Mouse (Mus musculus) midbrain, embryonic 11.5 days (tissue): ENCODE measurements around the gene Unc45b. TPM values are rescaled to one million over a fixed set of nuclear protein-coding genes. Genes with fewer than 3 reads are reported as not detected.

ENCODE experiments used
- ATAC-seq: fragments of 200-750 bp; cut with Nextera tagmentation; 2 replicates; pipeline ENCODE4 v1.8.0; 2017; ENCODE audit warnings: moderate TSS enrichment, moderate library complexity; ENCODE audit not compliant: low FRiP score
- DNase-seq: peaks from one replicate; pipeline ENCODE4 v3.0.0; 2015; ENCODE audit warnings: low spot score; ENCODE audit errors: missing footprints
- H3K27ac ChIP-seq: fragments of 300-500 bp; sonication (generic); 2 replicates; pipeline ENCODE4 v1.5.1; 2014; ENCODE audit warnings: low read depth, low read length
- H3K27me3 ChIP-seq: fragments of 300-500 bp; sonication (generic); 2 replicates; pipeline ENCODE4 v1.6.1; 2014; ENCODE audit warnings: mild to moderate bottlenecking, low read length, moderate library complexity, mixed read lengths; ENCODE audit not compliant: control insufficient read depth, insufficient read depth
- H3K36me3 ChIP-seq: fragments of 300-500 bp; sonication (generic); 2 replicates; pipeline ENCODE4 v1.6.1; 2014; ENCODE audit warnings: mild to moderate bottlenecking, low read length, moderate library complexity, mixed read lengths; ENCODE audit not compliant: control insufficient read depth, insufficient read depth
- H3K4me1 ChIP-seq: fragments of 300-500 bp; sonication (generic); 2 replicates; pipeline ENCODE4 v1.6.1; 2014; ENCODE audit warnings: low read length; ENCODE audit not compliant: control insufficient read depth, insufficient read depth
- H3K4me2 ChIP-seq: fragments of 300-500 bp; sonication (generic); 2 replicates; pipeline ENCODE4 v1.6.1; 2014; ENCODE audit warnings: mild to moderate bottlenecking, moderate library complexity
- H3K4me3 ChIP-seq: fragments of 300-500 bp; sonication (generic); 2 replicates; pipeline ENCODE4 v1.5.1; 2014; ENCODE audit warnings: low read depth, low read length
- H3K9ac ChIP-seq: fragments of 300-500 bp; sonication (generic); 2 replicates; pipeline ENCODE4 v1.6.1; 2014; ENCODE audit warnings: low read length
- H3K9me3 ChIP-seq: fragments of 300-500 bp; sonication (generic); 2 replicates; pipeline ENCODE4 v1.6.1; 2016; ENCODE audit warnings: low read length; ENCODE audit not compliant: control insufficient read depth
- WGBS: fragments of 180-500 bp; shearing (Covaris S2); extraction: QIAGEN DNeasy Blood & Tissue Kit; methylation state at CpG from one replicate; pipeline ENCODE4 v1.1.7; 2014; 5-methylcytosine and 5-hydroxymethylcytosine counted together
- polyA plus RNA-seq: library from polyadenylated mRNA; unstranded; fragments of >200 nt; fragmentation: Nextera tagmentation; extraction: Ambion mirVana; gene quantifications from 2 replicates; pipeline ENCODE4 v1.2.1, GENCODE M21; 2014

Gene Unc45b
- polyA plus RNA-seq, 1 experiment from 2014 or later = 0.10 TPM

DNA sequence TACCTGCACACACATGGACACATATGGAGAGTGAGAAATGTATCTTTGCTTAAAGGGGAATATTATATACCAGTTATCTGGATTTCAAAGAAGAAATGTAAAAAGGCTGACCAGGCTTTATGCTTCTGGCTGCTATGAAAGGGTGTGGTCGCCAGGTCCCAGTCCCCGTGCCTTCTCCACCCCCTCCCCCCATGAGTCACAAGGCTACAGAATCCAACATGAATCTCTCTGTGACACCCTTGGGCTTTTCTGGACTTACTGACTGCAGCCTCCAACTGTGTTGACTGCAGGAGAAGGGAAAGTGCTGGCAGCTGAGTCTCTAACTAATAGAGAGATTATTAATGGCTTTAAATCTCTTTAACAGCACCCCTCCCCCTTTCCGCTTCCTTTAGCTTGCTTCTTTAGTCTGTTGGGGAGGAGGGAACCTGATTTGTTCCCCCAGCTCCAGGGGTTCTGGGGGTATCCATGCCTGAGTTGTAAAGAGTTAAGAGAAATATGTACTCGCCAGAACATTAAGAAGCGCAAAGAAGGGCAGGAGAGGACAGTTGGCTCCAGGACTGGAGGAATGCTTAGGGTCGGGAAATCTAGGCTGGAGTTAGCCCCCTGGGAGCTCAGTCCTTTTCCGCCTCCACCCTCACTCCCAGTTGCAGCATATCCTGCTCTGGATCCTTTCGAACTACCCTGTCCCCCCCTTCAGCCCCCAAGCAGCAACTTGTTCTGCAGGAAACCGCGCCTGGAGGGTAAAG lies 40.6 kb downstream of the Unc45b start, which contains the start of gene Slfn5:
Slfn5 (plus strand) TSS at position 614 of the 746 bp plus-strand sequence.
- no peak for ATAC-seq
- no peaks in the 10 kb centered on the region for H3K9me3 ChIP-seq
- no peaks in the 10 kb centered on the region for H3K36me3 ChIP-seq
- WGBS = 12% methylated on average over 10 of the region's 10 CpGs
- H3K4me1 ChIP-seq = peaks cover 2% of the 10 kb centered on the region; the same call in 1 of the 2 replicates
- H3K4me3 ChIP-seq = no peak within 1 kb of the TSS; the same call in 1 of the 2 replicates
- H3K27me3 ChIP-seq = peaks cover 27% of the 10 kb centered on the region
- H3K4me2 ChIP-seq = peak within 1 kb of the TSS; percentile 25
- H3K9ac ChIP-seq = no peak within 1 kb of the TSS
- H3K27ac ChIP-seq = no peak within 1 kb of the TSS
- DNase-seq = peak; percentile 87

DNA sequence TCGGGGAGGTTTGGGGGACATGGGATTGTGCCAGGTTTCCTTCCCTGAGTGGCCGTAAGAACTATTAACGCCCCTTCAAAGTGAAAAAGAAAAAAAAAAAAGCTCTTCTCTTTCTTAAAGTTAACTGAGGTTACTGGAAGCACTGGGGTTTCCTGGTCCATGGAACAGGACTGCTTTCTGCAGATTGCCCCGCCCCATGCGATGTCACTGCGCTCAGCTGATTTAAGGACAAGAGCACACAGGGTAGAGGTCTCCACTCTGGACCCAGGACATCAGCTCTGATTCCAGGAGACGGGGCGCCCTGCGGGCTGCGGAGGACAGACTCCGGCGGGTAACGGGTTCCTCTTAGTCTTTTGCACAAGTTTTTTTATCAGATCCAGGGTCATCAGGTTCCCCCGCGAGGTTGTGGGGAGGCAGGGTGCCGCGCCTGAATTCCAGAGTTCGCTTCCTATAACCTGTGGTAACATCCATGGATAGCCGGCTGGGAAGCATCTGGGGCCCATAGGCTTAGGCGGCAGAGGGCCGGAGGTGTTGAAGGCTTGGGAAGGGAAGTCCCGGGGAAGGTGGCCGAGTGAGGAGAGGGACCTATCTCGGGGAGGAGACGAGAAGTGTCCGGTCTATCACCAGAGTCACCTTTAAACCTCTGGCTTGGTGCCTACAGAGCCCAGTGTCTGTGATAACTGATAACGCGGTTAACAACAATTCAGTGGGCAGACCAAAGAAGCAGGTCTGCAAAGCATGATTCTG lies 41.7 kb downstream of the Unc45b start:
- Histone ChIP-seq H3K9me3 (no peaks in the 10 kb centered on the region), H3K36me3 (no peaks in the 10 kb centered on the region), H3K4me3 (no peak overlapping the region; the same call in 1 of the 2 replicates), H3K4me1 (peaks cover 2% of the 10 kb centered on the region; the same call in 1 of the 2 replicates), H3K4me2 (peak overlapping the region; percentile 25), H3K27me3 (peaks cover 27% of the 10 kb centered on the region), H3K9ac (no peak overlapping the region), H3K27ac (no peak overlapping the region)
- no peak for ATAC-seq
- 11% methylated on average over 28 of the region's 28 CpGs for WGBS
- peak; percentile 89 for DNase-seq

DNA sequence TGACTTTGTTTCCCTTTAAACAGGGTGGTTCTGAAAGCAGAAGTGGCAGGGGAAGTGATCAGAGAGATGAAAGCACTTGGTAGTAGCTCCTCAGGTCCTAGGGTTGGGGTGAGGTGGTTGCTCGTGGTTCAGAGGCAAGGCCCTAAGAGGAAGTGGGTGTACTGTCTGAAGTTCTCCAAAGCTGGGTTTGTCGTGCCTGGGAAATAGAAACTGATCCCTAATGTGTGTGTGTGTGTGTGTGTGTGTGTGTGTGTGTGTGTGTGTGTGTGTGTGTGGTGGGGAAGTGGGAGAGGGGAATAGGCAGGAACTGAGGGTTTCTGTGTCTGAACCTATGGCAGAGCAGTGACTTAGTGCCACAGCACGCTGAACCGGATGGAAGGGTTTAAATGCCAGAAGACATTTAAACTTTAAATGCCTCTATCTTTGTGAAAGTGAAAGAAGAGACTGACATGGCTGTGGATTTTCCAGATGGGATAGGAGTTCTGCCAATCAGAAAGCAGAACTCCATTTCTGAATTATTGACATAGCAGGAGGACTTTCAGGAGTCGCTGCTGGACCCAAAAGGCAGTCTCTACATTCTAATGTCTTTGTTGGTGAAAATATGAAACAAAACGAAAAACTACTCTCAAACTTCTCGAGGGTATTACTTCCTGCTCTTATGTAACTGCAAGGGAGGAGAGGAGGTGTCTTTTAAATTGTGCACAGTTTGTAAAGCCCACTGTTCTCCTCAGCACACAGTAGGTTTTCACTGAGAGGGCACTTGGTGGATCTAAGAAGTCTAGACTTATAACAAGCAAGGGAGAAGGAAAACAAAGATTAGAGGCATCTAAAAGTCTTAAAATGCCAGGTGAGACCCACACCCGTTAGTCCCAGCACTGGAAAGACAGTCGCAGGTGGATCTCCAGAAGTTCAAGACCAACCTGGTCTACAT lies 42.5 kb downstream of the Unc45b start:
- Histone ChIP-seq H3K9me3 (no peaks in the 10 kb centered on the region), H3K4me2 (no peak overlapping the region), H3K4me1 (peaks cover 2% of the 10 kb centered on the region; the same call in 1 of the 2 replicates), H3K4me3 (no peak overlapping the region), H3K36me3 (no peaks in the 10 kb centered on the region), H3K9ac (no peak overlapping the region), H3K27ac (no peak overlapping the region), H3K27me3 (peaks cover 27% of the 10 kb centered on the region)
- 70% methylated on average over 9 of the region's 9 CpGs for WGBS
- ATAC-seq (no peak), DNase-seq (no peak)

DNA sequence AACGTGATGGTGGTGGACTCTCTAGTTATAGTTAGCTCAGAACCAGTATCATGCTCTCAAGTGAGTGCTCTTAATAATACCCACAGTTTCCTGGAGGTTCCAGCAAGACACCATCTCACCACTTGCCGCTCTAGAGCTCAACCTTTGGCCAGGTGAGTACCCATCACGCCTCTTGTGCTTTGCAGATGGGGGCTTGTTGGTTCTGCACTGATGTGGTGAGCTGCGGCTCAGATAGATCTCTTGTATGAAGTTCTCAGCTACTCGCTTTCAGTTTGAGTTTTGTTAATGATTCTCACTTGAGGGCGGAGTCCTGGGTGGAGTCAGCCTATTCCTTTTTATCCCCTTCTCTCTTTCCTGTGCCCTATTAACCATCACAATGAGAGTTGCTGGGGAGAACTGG lies 44.3 kb downstream of the Unc45b start:
- Histone ChIP-seq H3K36me3 (no peaks in the 10 kb centered on the region), H3K4me3 (no peak overlapping the region), H3K9me3 (no peaks in the 10 kb centered on the region), H3K4me2 (no peak overlapping the region), H3K27me3 (peaks cover 27% of the 10 kb centered on the region), H3K4me1 (peaks cover 2% of the 10 kb centered on the region; the same call in 1 of the 2 replicates), H3K27ac (no peak overlapping the region), H3K9ac (no peak overlapping the region)
- WGBS = 77% methylated on average over 6 of the region's 6 CpGs
- DNase-seq (no peak), ATAC-seq (no peak)

DNA sequence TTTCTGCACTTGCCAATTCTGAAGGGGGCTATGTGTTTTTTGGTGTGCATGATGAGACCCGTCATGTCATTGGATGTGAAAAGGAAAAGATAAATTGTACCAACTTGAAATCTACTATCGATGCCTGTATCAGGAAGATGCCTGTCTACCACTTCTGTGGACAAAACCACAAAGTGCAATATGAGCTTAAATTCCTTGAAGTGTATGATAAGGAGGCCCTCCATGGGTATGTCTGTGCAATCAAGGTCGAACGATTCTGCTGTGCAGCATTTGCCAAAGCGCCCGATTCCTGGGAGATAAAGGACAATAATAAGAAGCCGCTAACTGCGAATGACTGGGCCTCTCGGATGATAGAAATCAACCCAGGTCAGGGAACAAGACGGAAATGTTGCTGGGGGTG lies 46.6 kb downstream of the Unc45b start:
- H3K27me3 ChIP-seq = peaks cover 10% of the 10 kb centered on the region
- no peak overlapping the region for H3K4me3 ChIP-seq
- H3K4me2 ChIP-seq = no peak overlapping the region
- ATAC-seq (no peak), DNase-seq (no peak)
- H3K9me3 ChIP-seq = no peaks in the 10 kb centered on the region
- no peak overlapping the region for H3K27ac ChIP-seq
- no peak overlapping the region for H3K9ac ChIP-seq
- H3K4me1 ChIP-seq = no peaks in the 10 kb centered on the region
- WGBS = 81% methylated on average over 10 of the region's 10 CpGs
- H3K36me3 ChIP-seq = no peaks in the 10 kb centered on the region

DNA sequence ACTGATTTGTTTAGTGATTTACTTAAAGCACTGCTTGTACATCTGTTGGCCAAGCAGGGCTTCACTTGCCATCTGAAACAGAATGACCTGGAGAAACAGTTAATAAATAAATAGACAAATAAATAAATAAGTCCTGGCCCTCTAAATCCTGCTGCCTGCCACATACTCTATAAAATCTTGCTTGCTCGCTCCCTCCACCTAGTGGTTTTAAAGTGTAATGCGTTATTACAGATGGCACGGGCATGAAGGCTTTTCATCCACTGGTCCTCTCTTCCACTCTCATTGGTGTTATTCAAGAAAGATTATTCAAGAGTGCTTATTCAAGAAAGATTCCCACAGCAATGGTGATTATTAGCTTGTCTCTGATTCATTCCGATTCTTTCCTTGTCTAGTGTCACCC lies 49.3 kb downstream of the Unc45b start:
- H3K27ac ChIP-seq = no peak overlapping the region
- DNase-seq (peak; percentile 87), ATAC-seq (no peak)
- H3K36me3 ChIP-seq = no peaks in the 10 kb centered on the region
- no peak overlapping the region for H3K9ac ChIP-seq
- 0 out of 2 replicates have a peak, but pooled peaks cover 1% of the 10 kb centered on the region for H3K27me3 ChIP-seq
- no peak overlapping the region for H3K4me3 ChIP-seq
- no peaks in the 10 kb centered on the region for H3K4me1 ChIP-seq
- H3K4me2 ChIP-seq = no peak overlapping the region
- no peaks in the 10 kb centered on the region for H3K9me3 ChIP-seq
- WGBS = 16% methylated on average over 4 of the region's 4 CpGs

DNA sequence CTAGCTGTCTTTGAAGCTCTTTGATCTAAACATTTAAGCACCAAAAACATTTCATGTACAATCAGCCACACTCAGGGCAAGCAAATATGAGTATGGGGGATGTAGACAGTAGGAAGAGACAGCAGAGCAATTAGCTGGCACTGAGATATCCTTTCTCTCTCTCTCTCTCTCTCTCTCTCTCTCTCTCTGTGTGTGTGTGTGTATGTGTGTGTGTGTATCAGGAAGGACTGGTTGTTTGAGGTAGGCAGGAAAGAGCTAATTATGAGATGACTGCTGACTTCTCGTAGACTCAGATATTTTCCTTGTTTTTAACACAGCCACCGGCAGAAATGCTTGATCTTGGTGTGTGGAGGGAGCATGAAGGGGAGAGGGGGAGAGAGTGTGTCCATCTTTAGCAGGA lies 51.4 kb downstream of the Unc45b start:
- no peaks in the 10 kb centered on the region for H3K4me1 ChIP-seq
- H3K4me2 ChIP-seq = no peak overlapping the region
- H3K36me3 ChIP-seq = no peaks in the 10 kb centered on the region
- H3K9ac ChIP-seq = no peak overlapping the region
- WGBS = 82% methylated on average over 2 of the region's 2 CpGs
- ATAC-seq (no peak), DNase-seq (no peak)
- H3K27me3 ChIP-seq = no peaks in the 10 kb centered on the region
- H3K4me3 ChIP-seq = no peak overlapping the region
- H3K27ac ChIP-seq = no peak overlapping the region
- no peaks in the 10 kb centered on the region for H3K9me3 ChIP-seq

DNA sequence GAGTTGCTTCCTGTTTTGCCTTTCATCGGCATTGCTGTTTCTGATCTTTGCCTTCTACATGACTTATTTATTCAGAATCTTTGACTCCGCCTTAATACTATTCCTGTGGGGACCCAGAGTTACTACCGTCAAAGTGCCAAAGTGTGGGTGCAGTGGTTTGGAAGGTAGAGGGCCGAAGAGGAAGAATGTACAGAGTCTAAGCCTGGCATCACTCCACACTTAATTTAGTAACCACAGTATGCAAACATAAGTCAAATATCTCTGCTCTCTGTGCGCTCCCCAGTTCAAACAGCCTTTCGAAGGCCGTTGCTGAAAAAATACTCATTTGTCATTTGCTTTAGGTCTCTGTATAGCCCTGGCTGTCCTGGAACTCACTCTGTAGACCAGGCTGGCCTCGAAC lies 51.9 kb downstream of the Unc45b start:
- H3K4me3 ChIP-seq = no peak overlapping the region
- no peaks in the 10 kb centered on the region for H3K9me3 ChIP-seq
- no peak overlapping the region for H3K4me2 ChIP-seq
- no peaks in the 10 kb centered on the region for H3K4me1 ChIP-seq
- no peak overlapping the region for H3K27ac ChIP-seq
- ATAC-seq = no peak
- no peaks in the 10 kb centered on the region for H3K36me3 ChIP-seq
- WGBS = 90% methylated on average over 8 of the region's 8 CpGs
- H3K9ac ChIP-seq = no peak overlapping the region
- H3K27me3 ChIP-seq = no peaks in the 10 kb centered on the region
- DNase-seq = no peak
